ENCODE assay signal across 8 mouse cellular contexts in genomic region chr16:91463836-91464400, GRCm38 (mm10). TPM values are rescaled to one million over a fixed set of nuclear protein-coding genes. Genes with fewer than 3 reads are reported as not detected.
DNase-seq lines count a peak whose midpoint lies in the region; ATAC-seq and TF ChIP-seq lines count a peak whose summit lies in the region.

No protein-coding gene starts in this region.

- H3K9me3 ChIP-seq in neural tube, embryonic 11.5 days (ENCODE audit: control insufficient read depth, low read length) = no peaks in the 10 kb centered on the region
- no peaks in the 10 kb centered on the region for H3K9me3 ChIP-seq in limb, embryonic 13.5 days
- no peaks in the 10 kb centered on the region for H3K9me3 ChIP-seq in stomach, embryonic 14.5 days (ENCODE audit: control insufficient read depth, low read depth, low read length)

- H3K4me2 ChIP-seq in neural tube, embryonic 11.5 days (ENCODE audit: low read depth) = peak overlapping the region; percentile 92
- H3K4me2 ChIP-seq in limb, embryonic 13.5 days (replicated peaks) = peak overlapping the region; percentile 90
- H3K4me2 ChIP-seq in stomach, embryonic 14.5 days (replicated peaks; ENCODE audit: low read depth, low read length) = peak overlapping the region; percentile 92

- peak overlapping the region; percentile 62 for H3K9ac ChIP-seq in neural tube, embryonic 11.5 days (ENCODE audit: low read length)
- H3K9ac ChIP-seq in limb, embryonic 13.5 days = no peak overlapping the region
- H3K9ac ChIP-seq in stomach, embryonic 14.5 days (replicated peaks; ENCODE audit: low read depth, low read length) = 0 out of 2 replicates have a peak overlapping the region, but pooled peaks have one; percentile 12

- H3K27ac ChIP-seq in cerebellum, adult 2 months (ENCODE audit: insufficient read depth, low read length) = no peak overlapping the region
- H3K27ac ChIP-seq in neural tube, embryonic 11.5 days (ENCODE audit: low read depth, low read length) = no peak overlapping the region
- no peak overlapping the region for H3K27ac ChIP-seq in limb, embryonic 13.5 days
- peak overlapping the region; percentile 52; the same call in 1 of the 2 replicates for H3K27ac ChIP-seq in stomach, embryonic 14.5 days (ENCODE audit: low read length)

- H3K4me3 ChIP-seq in cerebellum, adult 2 months (replicated peaks; ENCODE audit: insufficient read depth, low read depth, low read length) = peak overlapping the region; percentile 56
- H3K4me3 ChIP-seq in neural tube, embryonic 11.5 days (ENCODE audit: low read depth, low read length) = peak overlapping the region; percentile 55
- peak overlapping the region; percentile 63 for H3K4me3 ChIP-seq in limb, embryonic 13.5 days
- H3K4me3 ChIP-seq in stomach, embryonic 14.5 days (ENCODE audit: low read depth, low read length) = peak overlapping the region; percentile 62

- ATAC-seq in neural tube, embryonic 11.5 days (ENCODE audit: insufficient read depth, low FRiP score, low TSS enrichment) = no peak
- ATAC-seq in limb, embryonic 13.5 days (ENCODE audit: low FRiP score, low read depth) = no peak
- ATAC-seq in stomach, embryonic 14.5 days (ENCODE audit: insufficient number of reproducible peaks, insufficient read depth, low FRiP score, low read depth) = no peak

- TF ChIP-seq CTCF in cerebellum, adult 2 months (IDR thresholded peaks at IDR 0.05; ENCODE audit: borderline replicate concordance, insufficient read depth, low read depth, low read length) = no peak

- DNase-seq in cerebellum, adult 2 months = no peak
- DNase-seq in cerebellum, adult 11-12 months = no peak
- DNase-seq in neural tube, embryonic 11.5 days (ENCODE audit: low spot score) = no peak
- DNase-seq in neural tube, embryonic 10.5 days (ENCODE audit: extremely low spot score, low spot score) = no peak
- DNase-seq in adrenal gland, postnatal 14 days = no peak
- no peak for DNase-seq in frontal cortex, postnatal 25 days (ENCODE audit: low spot score in 2 of 2)

- H3K27me3 ChIP-seq in cerebellum, adult 2 months (ENCODE audit: control insufficient read depth, insufficient read depth, low read length) = no peaks in the 10 kb centered on the region
- no peaks in the 10 kb centered on the region for H3K27me3 ChIP-seq in neural tube, embryonic 11.5 days (ENCODE audit: control insufficient read depth, insufficient read depth, low read length)
- H3K27me3 ChIP-seq in limb, embryonic 13.5 days = no peaks in the 10 kb centered on the region
- no peaks in the 10 kb centered on the region for H3K27me3 ChIP-seq in stomach, embryonic 14.5 days (ENCODE audit: control insufficient read depth, insufficient read depth, low read length)

- H3K4me1 ChIP-seq in cerebellum, adult 2 months (ENCODE audit: control insufficient read depth, insufficient read depth, low read length) = no peaks in the 10 kb centered on the region
- H3K4me1 ChIP-seq in neural tube, embryonic 11.5 days (ENCODE audit: control insufficient read depth, insufficient read depth, low read length) = peaks cover 8% of the 10 kb centered on the region
- peaks cover 22% of the 10 kb centered on the region for H3K4me1 ChIP-seq in limb, embryonic 13.5 days
- H3K4me1 ChIP-seq in stomach, embryonic 14.5 days (ENCODE audit: control insufficient read depth, insufficient read depth, low read length) = peaks cover 10% of the 10 kb centered on the region

- H3K36me3 ChIP-seq in neural tube, embryonic 11.5 days (ENCODE audit: control insufficient read depth, insufficient read depth, low read length) = 0 out of 2 replicates have a peak, but pooled peaks cover 2% of the 10 kb centered on the region
- no peaks in the 10 kb centered on the region; the same call in 1 of the 2 replicates for H3K36me3 ChIP-seq in limb, embryonic 13.5 days
- H3K36me3 ChIP-seq in stomach, embryonic 14.5 days (ENCODE audit: control insufficient read depth, insufficient read depth, low read length) = no peaks in the 10 kb centered on the region; the same call in 1 of the 2 replicates

- 87% methylated on average over 4 of the region's 4 CpGs for WGBS in cerebellum, adult 2 months
- 88% methylated on average over 4 of the region's 4 CpGs for WGBS in neural tube, embryonic 11.5 days
- WGBS in limb, embryonic 13.5 days = 85% methylated on average over 4 of the region's 4 CpGs
- 82% methylated on average over 4 of the region's 4 CpGs for WGBS in stomach, embryonic 14.5 days

- TF ChIP-seq POLR2A in cerebellum, adult 2 months (IDR thresholded peaks at IDR 0.05; ENCODE audit: borderline replicate concordance, insufficient read depth, low read length) = no peak

RNA-seq across cellular contexts. Expression of gene Ifnar1, which starts 21.1 kb away (rescaled TPM):
- 31.7 and 32.2 TPM in 2 replicates for polyA plus RNA-seq in cerebellum, adult 2 months (2012; rRNA removed)
- 53.9 and 56.0 TPM in 2 replicates for polyA plus RNA-seq in neural tube, embryonic 11.5 days (2014; fragmentation: Nextera tagmentation; extraction: Ambion mirVana)
- polyA plus RNA-seq in limb, embryonic 13.5 days (2015; fragmentation: Nextera tagmentation; extraction: Ambion mirVana) = 63.5 and 67.1 TPM in 2 replicates
- 61.7 and 63.9 TPM in 2 replicates for polyA plus RNA-seq in stomach, embryonic 14.5 days (2014; fragmentation: Nextera tagmentation; extraction: Ambion mirVana)
- total RNA-seq in adrenal gland, postnatal 14 days (2021) = 80.3 and 82.7 TPM in 2 replicates

RNA-seq across cellular contexts. Expression of gene Il10rb, which starts 58.0 kb away (rescaled TPM):
- polyA plus RNA-seq in cerebellum, adult 2 months (2012; rRNA removed) = 9.1 and 10.4 TPM in 2 replicates
- 6.8 and 8.3 TPM in 2 replicates for polyA plus RNA-seq in neural tube, embryonic 11.5 days (2014; fragmentation: Nextera tagmentation; extraction: Ambion mirVana)
- 15.6 and 18.2 TPM in 2 replicates for polyA plus RNA-seq in limb, embryonic 13.5 days (2015; fragmentation: Nextera tagmentation; extraction: Ambion mirVana)
- 33.0 and 34.1 TPM in 2 replicates for polyA plus RNA-seq in stomach, embryonic 14.5 days (2014; fragmentation: Nextera tagmentation; extraction: Ambion mirVana)
- total RNA-seq in adrenal gland, postnatal 14 days (2021) = 105 and 106 TPM in 2 replicates
